Mouse (Mus musculus) G1E (cell line): ENCODE data around the gene Gltp.

Experiments
- CTCF ChIP-seq: IDR thresholded peaks from 2 replicates; pipeline ENCODE4 v1.5.1; 2012; ENCODE audit warnings: low read depth, low read length, inconsistent platforms, mixed read lengths
- GATA1 ChIP-seq: IDR thresholded peaks from 2 replicates; pipeline ENCODE4 v1.6.1; 2012; ENCODE audit warnings: borderline replicate concordance, low read length, inconsistent platforms, mixed read lengths
- GATA2 ChIP-seq: IDR thresholded peaks from 2 replicates; pipeline ENCODE4 v1.6.1; 2012; ENCODE audit warnings: low read depth, low read length, inconsistent platforms, borderline replicate concordance
- POLR2AphosphoS5 ChIP-seq: IDR thresholded peaks from 2 replicates; pipeline ENCODE4 v1.6.1; 2012; ENCODE audit warnings: low read depth, low read length, inconsistent platforms; ENCODE audit not compliant: insufficient replicate concordance
- TAL1 ChIP-seq: conservative IDR thresholded peaks from 2 replicates; pipeline ENCODE4 v1.6.1; 2012; ENCODE audit warnings: low read depth, low read length, inconsistent platforms, mixed read lengths

DNA sequence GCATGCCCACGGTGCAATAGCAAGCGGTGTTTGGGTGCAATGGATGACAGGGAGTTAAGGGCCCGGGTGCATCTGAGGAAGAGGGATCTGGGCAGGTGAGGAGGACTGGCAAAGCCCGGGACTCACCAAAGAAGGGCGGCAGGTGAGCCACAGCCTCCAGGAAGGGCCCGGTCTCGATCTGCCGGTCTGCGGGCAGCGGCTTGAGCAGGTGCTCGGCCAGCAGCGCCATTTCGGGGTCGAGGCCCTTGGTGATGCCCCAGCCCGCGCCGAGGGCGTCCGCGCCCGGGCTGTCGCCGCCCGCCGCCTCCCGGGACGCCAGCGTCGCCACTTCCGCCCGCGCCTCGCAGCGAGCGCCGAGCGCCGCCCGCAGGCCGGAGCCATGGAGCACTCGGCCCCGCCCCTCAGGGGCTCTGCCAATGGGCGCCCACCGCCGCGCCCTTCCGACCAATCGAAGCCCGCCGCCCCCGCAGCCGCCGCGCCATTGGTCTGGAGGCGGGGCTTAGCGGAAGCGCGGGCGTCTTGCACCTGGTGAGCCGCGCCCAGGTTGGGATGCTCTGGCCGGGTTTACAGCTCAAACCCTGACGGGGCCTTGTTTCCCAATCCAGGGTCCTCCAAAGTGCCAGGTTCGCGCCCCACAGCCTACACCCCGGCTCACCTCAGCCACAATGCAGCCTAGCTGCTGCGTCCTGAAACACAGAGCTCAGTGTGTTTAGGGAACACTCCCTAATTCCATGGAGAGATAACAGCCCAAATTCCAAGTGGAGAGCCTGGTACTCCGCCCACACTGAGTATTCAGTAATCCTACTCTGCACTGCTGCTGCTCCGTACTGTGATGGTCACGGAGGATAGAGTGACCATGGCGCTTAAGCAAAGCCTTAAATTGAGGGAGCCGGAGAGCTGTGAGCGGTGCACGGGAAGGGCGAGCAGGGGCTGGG, at the start of gene Gltp:
- TF ChIP-seq CTCF (no peak), POLR2AphosphoS5 (no peak), GATA1 (no peak), TAL1 (no peak), GATA2 (no peak)
